Mouse (Mus musculus) embryonic facial prominence, embryonic 14.5 days (tissue): ENCODE data around the gene Pla2g10. TPM values are rescaled to one million over a fixed set of nuclear protein-coding genes. Genes with fewer than 3 reads are reported as not detected.
"Not testable (repeated sequence)": the region's sequence is repeated elsewhere in the genome, so short reads cannot be mapped to it uniquely, and the experiment has no call there.

Experiments
- ATAC-seq: fragments of 200-750 bp; cut with Nextera tagmentation; 2 replicates; pipeline ENCODE4 v1.8.0; 2017; ENCODE audit warnings: low read depth, moderate number of reproducible peaks, moderate TSS enrichment
- DNase-seq: peaks from one replicate; pipeline ENCODE4 v3.0.0-alpha.2; 2015; ENCODE audit warnings: low spot score
- H3K27ac ChIP-seq: fragments of 300-500 bp; sonication (generic); replicated peaks from 2 replicates; pipeline ENCODE4 v1.5.1; 2014; ENCODE audit warnings: low read depth, mild to moderate bottlenecking, low read length, moderate library complexity
- H3K27me3 ChIP-seq: fragments of 300-500 bp; sonication (generic); replicated peaks from 2 replicates; pipeline ENCODE4 v1.6.1; 2014; ENCODE audit warnings: low read length; ENCODE audit not compliant: control insufficient read depth, insufficient read depth
- H3K36me3 ChIP-seq: fragments of 300-500 bp; sonication (generic); 2 replicates; pipeline ENCODE4 v1.6.1; 2014; ENCODE audit warnings: low read length, mixed read lengths; ENCODE audit not compliant: control insufficient read depth, insufficient read depth
- H3K4me1 ChIP-seq: fragments of 300-500 bp; sonication (generic); 2 replicates; pipeline ENCODE4 v1.6.1; 2014; ENCODE audit warnings: antibody characterized with exemption, low read length; ENCODE audit not compliant: control insufficient read depth, insufficient read depth
- H3K4me2 ChIP-seq: fragments of 300-500 bp; sonication (generic); 2 replicates; pipeline ENCODE4 v1.6.1; 2014; ENCODE audit warnings: low read depth, mild to moderate bottlenecking, low read length, moderate library complexity, mixed read lengths
- H3K4me3 ChIP-seq: fragments of 300-500 bp; sonication (generic); 2 replicates; pipeline ENCODE4 v1.5.1; 2014; ENCODE audit warnings: low read depth, mild to moderate bottlenecking, low read length
- H3K9ac ChIP-seq: fragments of 300-500 bp; sonication (generic); 2 replicates; pipeline ENCODE4 v1.6.1; 2014; ENCODE audit warnings: low read depth, mild to moderate bottlenecking, low read length, moderate library complexity, mixed read lengths
- H3K9me3 ChIP-seq: fragments of 300-500 bp; sonication (generic); 2 replicates; pipeline ENCODE4 v1.6.1; 2016; ENCODE audit warnings: low read length; ENCODE audit not compliant: control insufficient read depth
- WGBS: fragments of 180-500 bp; shearing (Covaris S2); extraction: QIAGEN DNeasy Blood & Tissue Kit; methylation state at CpG from one replicate; pipeline ENCODE4 v1.1.7; 2014; 5-methylcytosine and 5-hydroxymethylcytosine counted together
- polyA plus RNA-seq: library from polyadenylated mRNA; unstranded; fragments of >200 nt; fragmentation: Nextera tagmentation; extraction: Ambion mirVana; gene quantifications from 2 replicates; pipeline ENCODE4 v1.2.1, GENCODE M21; 2014

Pla2g10 gene
- polyA plus RNA-seq, 1 experiment from 2014 or later = 0.46 TPM

DNA sequence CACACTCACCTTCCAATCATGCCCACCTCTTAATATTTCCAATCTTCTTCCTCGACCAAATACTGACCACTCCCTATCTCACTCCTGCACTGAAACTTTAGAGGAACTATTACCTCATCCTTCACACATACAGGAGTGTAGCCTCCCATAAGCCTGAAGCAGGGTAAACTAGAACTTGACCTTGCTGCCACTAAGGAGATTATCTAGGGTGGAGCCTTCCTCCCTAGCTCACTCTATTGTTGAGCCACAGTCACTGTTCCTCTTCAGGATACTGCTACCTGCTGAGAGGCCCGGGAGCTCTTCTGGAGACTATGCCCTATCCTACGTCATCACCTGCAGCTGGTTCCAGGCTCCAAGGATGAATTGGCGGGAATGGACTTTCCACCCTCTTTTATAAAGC is 8.3 kb upstream of the Pla2g10 start:
- not testable (repeated sequence) for H3K4me2 ChIP-seq, H3K9ac ChIP-seq, ATAC-seq, H3K27me3 ChIP-seq, H3K4me3 ChIP-seq, H3K27ac ChIP-seq, H3K4me1 ChIP-seq, DNase-seq, H3K9me3 ChIP-seq, H3K36me3 ChIP-seq
- WGBS = 54% methylated on average over 4 of the region's 4 CpGs

DNA sequence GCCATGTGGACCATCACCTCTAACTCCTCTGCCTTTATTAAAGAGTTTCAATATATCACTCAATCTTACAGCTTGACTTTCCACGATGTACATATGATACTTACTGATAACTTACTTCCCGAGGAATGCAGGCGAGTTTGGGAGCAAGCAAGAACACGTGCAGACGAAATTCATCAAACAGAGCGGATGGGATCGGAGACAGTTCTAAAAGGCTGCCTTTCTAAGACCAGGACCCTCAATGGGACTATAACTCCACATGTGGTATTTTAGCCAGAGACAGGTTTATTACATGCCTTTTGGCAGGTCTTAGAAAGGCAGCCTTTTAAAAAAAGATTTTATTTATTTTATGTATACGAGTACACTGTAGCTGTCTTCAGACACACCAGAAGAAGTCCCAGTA is 5.2 kb upstream of the Pla2g10 start:
- Histone ChIP-seq H3K9me3 (no peaks in the 10 kb centered on the region), H3K4me2 (no peak overlapping the region), H3K4me3 (no peak overlapping the region), H3K27me3 (no peaks in the 10 kb centered on the region), H3K36me3 (no peaks in the 10 kb centered on the region), H3K4me1 (no peaks in the 10 kb centered on the region), H3K27ac (no peak overlapping the region), H3K9ac (no peak overlapping the region)
- DNase-seq (no peak), ATAC-seq (no peak)
- 71% methylated on average over 8 of the region's 8 CpGs for WGBS

DNA sequence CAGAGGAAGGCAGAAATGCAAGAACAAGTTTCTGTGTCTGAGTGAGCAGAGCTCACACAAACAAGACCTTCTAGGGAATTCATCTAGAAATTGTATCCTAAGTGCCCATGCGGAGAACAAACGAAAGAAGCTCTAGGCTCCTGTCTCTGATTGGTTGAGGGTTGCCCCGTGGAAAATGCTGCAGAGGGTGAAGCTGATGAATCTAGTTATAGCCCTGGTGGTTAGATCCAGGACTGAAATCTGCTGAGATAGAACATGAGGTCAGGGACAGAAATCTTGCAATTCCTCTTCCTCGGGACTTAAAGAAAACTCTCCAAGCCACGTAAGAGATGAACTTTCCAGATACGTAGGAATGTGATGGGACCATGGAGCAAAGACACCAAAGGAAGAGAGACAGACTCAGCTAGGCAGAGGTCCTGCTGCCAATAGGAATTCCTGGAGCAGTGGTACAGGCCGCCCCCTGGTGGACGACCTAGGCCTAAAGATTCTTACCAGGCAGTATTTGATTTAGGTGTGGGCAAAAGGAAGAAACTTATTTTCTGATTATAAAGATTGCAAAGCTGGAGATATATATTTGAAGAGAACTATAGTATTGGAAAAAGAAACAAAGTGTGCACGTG is 2.8 kb upstream of the Pla2g10 start:
- no peak for ATAC-seq
- Histone ChIP-seq H3K4me1 (no peaks in the 10 kb centered on the region), H3K4me2 (no peak overlapping the region), H3K9ac (no peak overlapping the region), H3K9me3 (no peaks in the 10 kb centered on the region), H3K27me3 (no peaks in the 10 kb centered on the region), H3K36me3 (no peaks in the 10 kb centered on the region), H3K27ac (no peak overlapping the region), H3K4me3 (no peak overlapping the region)
- DNase-seq = peak; percentile 75
- 20% methylated on average over 9 of the region's 9 CpGs for WGBS

DNA sequence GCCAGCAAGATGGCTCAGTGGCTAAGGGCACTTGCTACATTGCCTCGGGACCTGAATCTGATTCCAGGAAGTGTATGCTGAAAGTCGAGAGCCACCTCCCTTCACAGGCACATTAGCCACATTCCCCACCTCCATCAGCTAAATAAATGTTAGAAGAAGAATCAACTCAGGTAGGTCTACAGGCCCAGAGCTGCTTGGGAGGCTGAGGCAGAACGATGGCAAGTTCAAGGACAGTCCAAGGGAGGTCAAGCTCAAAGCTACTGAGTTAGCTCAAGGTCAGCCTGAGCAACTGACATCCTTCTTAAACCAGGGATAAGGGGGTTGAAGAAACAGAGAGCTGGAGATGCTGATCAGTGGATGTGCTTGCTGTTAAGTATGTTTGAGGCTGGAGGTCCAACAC is 2.0 kb upstream of the Pla2g10 start:
- no peak for ATAC-seq
- Histone ChIP-seq H3K9me3 (no peaks in the 10 kb centered on the region), H3K27me3 (no peaks in the 10 kb centered on the region), H3K36me3 (no peaks in the 10 kb centered on the region), H3K4me3 (no peak overlapping the region), H3K9ac (no peak overlapping the region), H3K27ac (no peak overlapping the region), H3K4me2 (no peak overlapping the region), H3K4me1 (no peaks in the 10 kb centered on the region)
- no peak for DNase-seq
- 68% methylated on average over 3 of the region's 3 CpGs for WGBS

DNA sequence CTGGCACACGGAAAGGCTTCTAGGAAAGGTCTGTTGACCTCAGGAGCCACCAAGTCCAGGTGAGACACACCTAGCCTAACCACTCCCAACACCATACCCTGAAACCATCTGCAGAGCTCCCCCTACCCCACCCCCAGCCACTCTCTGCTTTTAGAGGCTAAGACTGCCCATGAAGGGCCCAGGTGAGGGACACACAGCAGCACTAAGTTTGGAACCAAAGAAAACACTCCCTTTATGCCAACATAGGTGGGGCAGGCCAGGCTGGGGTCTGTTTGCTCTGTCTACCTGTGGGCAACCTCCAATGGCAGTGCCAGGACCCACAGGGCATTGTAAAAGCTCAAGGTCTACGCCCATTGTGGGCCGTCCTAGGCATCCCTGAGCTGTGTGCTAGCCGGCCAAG is 1.4 kb downstream of the Pla2g10 start:
- Histone ChIP-seq H3K9ac (no peak overlapping the region), H3K36me3 (no peaks in the 10 kb centered on the region), H3K9me3 (no peaks in the 10 kb centered on the region), H3K27ac (no peak overlapping the region), H3K27me3 (no peaks in the 10 kb centered on the region), H3K4me1 (no peaks in the 10 kb centered on the region), H3K4me2 (no peak overlapping the region), H3K4me3 (no peak overlapping the region)
- ATAC-seq = no peak
- 83% methylated on average over 4 of the region's 4 CpGs for whole genome bisulfite sequencing
- no peak for DNase-seq

DNA sequence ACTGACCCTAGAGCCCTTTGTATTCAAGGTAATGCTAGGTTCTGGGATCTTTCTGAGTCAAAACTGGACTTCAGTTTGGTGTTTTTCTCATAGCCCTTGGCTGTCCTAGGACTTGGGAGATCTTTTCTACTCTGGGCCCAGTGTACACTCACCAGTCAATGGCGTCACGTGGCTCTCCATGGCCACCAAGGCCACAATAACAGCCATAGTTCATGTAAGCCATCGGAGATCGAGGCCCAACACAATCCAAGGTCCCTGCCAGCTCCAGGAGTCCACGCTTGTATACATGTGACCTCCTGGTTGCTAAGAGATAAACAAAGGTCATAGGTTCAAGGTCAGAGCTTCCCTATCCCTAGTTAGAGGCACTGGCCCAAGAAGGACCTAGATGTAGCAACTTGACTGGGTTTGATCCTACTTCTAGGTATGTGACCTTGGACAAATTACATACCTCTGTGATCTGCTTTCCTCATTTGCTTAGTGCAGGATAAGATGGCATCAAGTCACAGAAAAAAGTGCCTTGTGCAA is 2.9 kb downstream of the Pla2g10 start:
- ATAC-seq = no peak
- H3K9ac ChIP-seq = no peak overlapping the region
- DNase-seq = no peak
- H3K9me3 ChIP-seq = no peaks in the 10 kb centered on the region
- no peaks in the 10 kb centered on the region for H3K4me1 ChIP-seq
- WGBS = 82% methylated on average over 5 of the region's 5 CpGs
- H3K36me3 ChIP-seq = no peaks in the 10 kb centered on the region
- no peaks in the 10 kb centered on the region for H3K27me3 ChIP-seq
- no peak overlapping the region for H3K27ac ChIP-seq
- H3K4me2 ChIP-seq = no peak overlapping the region
- H3K4me3 ChIP-seq = no peak overlapping the region

DNA sequence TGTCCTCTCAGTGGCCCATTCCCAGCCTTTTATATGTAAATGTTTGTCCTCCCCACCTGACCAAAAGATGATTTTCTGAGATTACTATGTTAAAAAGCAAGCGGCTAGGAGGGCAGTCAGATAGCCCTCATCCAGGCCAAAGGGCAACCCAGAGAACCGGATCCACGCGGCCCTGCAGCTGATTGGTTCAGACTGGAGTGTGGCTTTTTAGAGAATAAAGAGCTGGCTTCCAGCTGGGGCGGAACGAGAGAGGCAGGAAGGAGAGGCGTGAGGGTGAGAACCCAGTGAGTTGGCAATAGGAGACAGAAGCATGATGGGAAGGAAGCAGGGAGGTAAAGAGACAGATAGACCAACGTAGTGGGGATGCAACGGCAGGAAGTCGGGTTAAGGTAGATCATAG is 7.8 kb downstream of the Pla2g10 start:
- no peaks in the 10 kb centered on the region for H3K9me3 ChIP-seq
- DNase-seq (no peak), ATAC-seq (no peak)
- no peak overlapping the region for H3K9ac ChIP-seq
- no peak overlapping the region for H3K4me3 ChIP-seq
- H3K4me1 ChIP-seq = no peaks in the 10 kb centered on the region
- no peak overlapping the region for H3K27ac ChIP-seq
- 37% methylated on average over 10 of the region's 10 CpGs for WGBS
- no peak overlapping the region for H3K4me2 ChIP-seq
- H3K36me3 ChIP-seq = no peaks in the 10 kb centered on the region
- no peaks in the 10 kb centered on the region for H3K27me3 ChIP-seq

DNA sequence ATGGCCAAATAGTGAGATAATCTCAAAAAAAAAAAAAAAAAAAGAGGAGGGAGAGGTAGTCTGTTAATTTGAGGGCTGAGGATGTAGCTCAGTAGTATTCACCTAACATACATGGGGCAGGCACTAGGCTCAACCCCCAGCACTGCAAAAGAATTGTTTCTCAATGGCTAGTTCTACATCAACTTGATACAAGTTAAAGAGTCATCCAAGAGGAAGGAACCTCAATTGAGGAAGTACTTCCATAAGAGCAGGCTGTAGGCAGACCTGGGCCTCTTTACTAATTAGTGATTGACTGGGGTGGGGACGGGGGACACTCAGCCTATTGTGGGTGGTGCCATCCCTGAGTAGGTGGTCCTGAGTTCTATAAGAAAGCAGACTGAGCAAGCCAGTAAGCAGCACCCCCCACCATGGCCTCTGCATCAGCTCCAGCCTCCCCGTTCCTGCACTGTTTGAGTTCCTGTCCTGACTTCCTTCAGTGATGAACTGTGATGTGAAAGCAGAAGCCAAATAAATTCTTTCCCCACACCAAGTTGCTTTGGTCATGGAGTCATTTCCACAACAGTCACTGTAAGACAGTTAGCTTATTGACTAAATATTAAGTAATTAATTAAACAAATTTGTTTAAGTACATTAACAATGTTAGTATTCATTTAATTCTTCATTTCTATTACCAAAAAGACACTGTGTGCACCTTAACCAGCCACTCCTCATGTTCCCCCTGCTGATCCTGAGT is 13.8 kb downstream of the Pla2g10 start:
- H3K27ac ChIP-seq = no peak overlapping the region
- no peaks in the 10 kb centered on the region for H3K36me3 ChIP-seq
- H3K4me3 ChIP-seq = no peak overlapping the region
- no peaks in the 10 kb centered on the region for H3K4me1 ChIP-seq
- no peak overlapping the region for H3K4me2 ChIP-seq
- DNase-seq (no peak), ATAC-seq (no peak)
- no peaks in the 10 kb centered on the region for H3K27me3 ChIP-seq
- no peaks in the 10 kb centered on the region for H3K9me3 ChIP-seq
- H3K9ac ChIP-seq = no peak overlapping the region
- 78% methylated on average over 2 of the region's 2 CpGs for WGBS

DNA sequence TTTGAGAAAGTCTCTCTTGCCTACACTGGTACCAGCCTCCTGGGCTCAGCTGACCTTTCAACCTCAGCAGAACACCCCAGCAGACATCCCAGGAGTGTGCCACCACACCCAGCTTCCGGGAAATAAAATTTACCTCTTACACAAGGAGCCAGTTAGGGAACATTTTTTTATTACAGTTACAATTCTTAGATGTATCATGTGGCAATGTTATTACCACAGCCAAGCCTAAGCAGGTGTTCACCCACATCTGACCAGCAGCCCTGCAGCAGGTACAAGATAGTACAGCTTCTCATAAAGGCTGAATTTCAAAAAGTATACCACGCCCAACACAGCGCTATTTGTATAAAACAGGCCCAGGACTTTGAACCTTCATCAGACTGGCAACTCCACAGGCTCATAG is 15.9 kb downstream of the Pla2g10 start:
- no peaks in the 10 kb centered on the region for H3K4me1 ChIP-seq
- H3K9ac ChIP-seq = no peak overlapping the region
- ATAC-seq = no peak
- H3K27me3 ChIP-seq = no peaks in the 10 kb centered on the region
- WGBS = 84% methylated on average over 3 of the region's 3 CpGs
- DNase-seq = no peak
- H3K4me3 ChIP-seq = no peak overlapping the region
- H3K27ac ChIP-seq = no peak overlapping the region
- H3K4me2 ChIP-seq = no peak overlapping the region
- no peaks in the 10 kb centered on the region for H3K9me3 ChIP-seq
- H3K36me3 ChIP-seq = no peaks in the 10 kb centered on the region
